Mouse (Mus musculus) forebrain, embryonic 15.5 days (tissue): ENCODE measurements around the gene Il2rb. TPM values are rescaled to one million over a fixed set of nuclear protein-coding genes. Genes with fewer than 3 reads are reported as not detected.

Source experiments
- ATAC-seq: fragments of 200-750 bp; cut with Nextera tagmentation; replicated peaks from 2 replicates; pipeline ENCODE4 v1.8.0; 2017; ENCODE audit warnings: mild to moderate bottlenecking, moderate TSS enrichment, moderate library complexity
- H3K27ac ChIP-seq: fragments of 300-500 bp; sonication (generic); replicated peaks from 2 replicates; pipeline ENCODE4 v1.5.1; 2015; ENCODE audit warnings: mild to moderate bottlenecking, inconsistent platforms
- H3K27me3 ChIP-seq: fragments of 300-500 bp; sonication (generic); 2 replicates; pipeline ENCODE4 v1.6.1; 2015; ENCODE audit warnings: inconsistent platforms
- H3K36me3 ChIP-seq: fragments of 300-500 bp; sonication (generic); 2 replicates; pipeline ENCODE4 v1.6.1; 2015; ENCODE audit warnings: mild to moderate bottlenecking, inconsistent platforms
- H3K4me1 ChIP-seq: fragments of 300-500 bp; sonication (generic); 2 replicates; pipeline ENCODE4 v1.6.1; 2015; ENCODE audit warnings: inconsistent platforms
- H3K4me2 ChIP-seq: fragments of 300-500 bp; sonication (generic); replicated peaks from 2 replicates; pipeline ENCODE4 v1.6.1; 2015; ENCODE audit warnings: mild to moderate bottlenecking, inconsistent platforms
- H3K4me3 ChIP-seq: fragments of 300-500 bp; sonication (generic); 2 replicates; pipeline ENCODE4 v1.5.1; 2015; ENCODE audit warnings: mild to moderate bottlenecking, inconsistent platforms
- H3K9ac ChIP-seq: fragments of 300-500 bp; sonication (generic); replicated peaks from 2 replicates; pipeline ENCODE4 v1.6.1; 2015; ENCODE audit warnings: mild to moderate bottlenecking, inconsistent platforms
- H3K9me3 ChIP-seq: fragments of 300-500 bp; sonication (generic); 2 replicates; pipeline ENCODE4 v1.6.1; 2016; ENCODE audit warnings: inconsistent platforms
- whole genome bisulfite sequencing: fragments of 180-500 bp; shearing (Covaris S2); methylation state at CpG from one replicate; pipeline ENCODE4 v1.1.7; 2015; ENCODE audit warnings: mixed read lengths; 5-methylcytosine and 5-hydroxymethylcytosine counted together
- polyA plus RNA-seq: library from polyadenylated mRNA; unstranded; fragments of >200 nt; fragmentation: Nextera tagmentation; extraction: Ambion mirVana; gene quantifications from 2 replicates; pipeline ENCODE4 v1.2.1, GENCODE M21; 2015

The Il2rb gene
- polyA plus RNA-seq, 1 experiment from 2014 or later: not detected

- no peaks in the 10 kb centered on the region for H3K9me3 ChIP-seq
- H3K4me2 ChIP-seq: peak overlapping the region; percentile 58
- H3K27ac ChIP-seq: peak overlapping the region; percentile 63
- peaks cover 15% of the 10 kb centered on the region for H3K36me3 ChIP-seq
- H3K4me3 ChIP-seq: peak overlapping the region; percentile 27
- H3K9ac ChIP-seq: peak overlapping the region; percentile 41
- ATAC-seq: peak; percentile 57
- 11% methylated on average over 32 of the region's 32 CpGs for WGBS
- peaks cover 24% of the 10 kb centered on the region for H3K4me1 ChIP-seq
- H3K27me3 ChIP-seq: no peaks in the 10 kb centered on the region
Measured at GRCm38 (mm10) chr15:78436380-78437192, 58.5 kb downstream of the Il2rb start.

DNA sequence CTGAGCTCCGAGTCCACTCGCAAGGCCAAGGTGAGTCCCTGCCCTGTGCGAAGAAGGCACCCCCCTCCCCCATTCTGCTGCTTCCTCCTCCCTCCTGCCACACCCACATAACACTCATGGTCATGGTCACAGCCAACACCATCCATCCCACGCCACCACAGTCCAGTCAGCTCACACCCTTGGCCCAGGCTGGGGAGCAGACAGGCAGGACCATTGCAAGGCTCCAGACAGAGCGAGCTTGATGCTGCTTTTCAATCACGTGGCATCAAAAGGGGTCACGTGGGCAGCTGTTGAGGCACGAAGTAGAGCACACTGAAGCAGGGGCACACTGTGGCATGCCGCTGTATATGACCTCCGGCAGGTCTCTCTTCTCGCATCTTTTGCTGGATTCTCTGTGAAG is 59.4 kb downstream of the Il2rb start:
- Histone ChIP-seq H3K9me3 (no peaks in the 10 kb centered on the region), H3K36me3 (peaks cover 15% of the 10 kb centered on the region), H3K27me3 (no peaks in the 10 kb centered on the region), H3K27ac (no peak overlapping the region), H3K4me2 (no peak overlapping the region), H3K4me1 (peaks cover 23% of the 10 kb centered on the region), H3K9ac (no peak overlapping the region), H3K4me3 (no peak overlapping the region)
- no peak for ATAC-seq
- WGBS: 81% methylated on average over 11 of the region's 11 CpGs

GRCm38 (mm10) chr15:78434896-78435520 is 60.1 kb downstream of the Il2rb start:
- Histone ChIP-seq H3K9ac (no peak overlapping the region), H3K4me2 (no peak overlapping the region), H3K36me3 (peaks cover 15% of the 10 kb centered on the region), H3K27ac (no peak overlapping the region), H3K4me3 (no peak overlapping the region), H3K9me3 (no peaks in the 10 kb centered on the region), H3K27me3 (no peaks in the 10 kb centered on the region), H3K4me1 (peaks cover 24% of the 10 kb centered on the region)
- 28% methylated on average over 6 of the region's 6 CpGs for WGBS
- ATAC-seq: no peak

DNA sequence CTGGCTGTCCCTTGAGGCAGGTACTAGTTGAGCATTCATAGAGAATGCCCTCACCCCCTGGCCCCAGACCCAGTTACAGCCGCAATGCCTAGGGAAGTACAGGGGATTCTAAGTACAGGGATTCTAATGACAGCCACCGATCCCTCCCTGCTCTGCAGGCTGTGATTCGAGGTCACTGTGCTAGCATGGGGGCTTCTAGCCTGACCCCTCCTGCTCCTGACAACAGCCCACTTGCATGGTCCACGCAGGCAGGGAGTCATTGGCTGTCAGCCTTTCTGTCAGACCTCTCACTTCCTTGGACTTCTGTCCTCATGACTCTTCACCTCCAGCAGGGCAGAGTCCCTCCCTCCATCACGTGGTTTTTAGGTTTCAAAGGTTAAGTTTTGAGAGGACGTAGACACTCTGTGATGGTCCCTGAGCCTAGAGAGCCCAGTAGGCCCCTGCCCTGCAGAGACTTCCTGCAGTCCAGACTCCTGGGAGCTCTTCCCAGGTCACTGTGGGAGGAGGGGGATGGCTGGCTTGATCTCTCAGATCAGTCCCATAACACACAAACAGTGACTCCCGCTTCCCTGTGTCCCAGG is 63.4 kb downstream of the Il2rb start:
- no peak for ATAC-seq
- H3K27ac ChIP-seq: 0 out of 2 replicates have a peak overlapping the region, but pooled peaks have one; percentile 3
- 83% methylated on average over 7 of the region's 7 CpGs for WGBS
- no peak overlapping the region for H3K4me2 ChIP-seq
- H3K9ac ChIP-seq: no peak overlapping the region
- no peaks in the 10 kb centered on the region for H3K9me3 ChIP-seq
- no peaks in the 10 kb centered on the region for H3K27me3 ChIP-seq
- no peak overlapping the region for H3K4me3 ChIP-seq
- H3K36me3 ChIP-seq: peaks cover 15% of the 10 kb centered on the region
- H3K4me1 ChIP-seq: peaks cover 22% of the 10 kb centered on the region

- peaks cover 13% of the 10 kb centered on the region for H3K36me3 ChIP-seq
- H3K4me2 ChIP-seq: no peak overlapping the region
- no peak overlapping the region for H3K9ac ChIP-seq
- H3K4me3 ChIP-seq: no peak overlapping the region
- 91% methylated on average over 10 of the region's 10 CpGs for WGBS
- no peaks in the 10 kb centered on the region for H3K27me3 ChIP-seq
- H3K27ac ChIP-seq: no peak overlapping the region
- H3K9me3 ChIP-seq: no peaks in the 10 kb centered on the region
- ATAC-seq: no peak
- H3K4me1 ChIP-seq: peaks cover 14% of the 10 kb centered on the region
Measured at GRCm38 (mm10) chr15:78430874-78431273, 64.2 kb downstream of the Il2rb start.

DNA sequence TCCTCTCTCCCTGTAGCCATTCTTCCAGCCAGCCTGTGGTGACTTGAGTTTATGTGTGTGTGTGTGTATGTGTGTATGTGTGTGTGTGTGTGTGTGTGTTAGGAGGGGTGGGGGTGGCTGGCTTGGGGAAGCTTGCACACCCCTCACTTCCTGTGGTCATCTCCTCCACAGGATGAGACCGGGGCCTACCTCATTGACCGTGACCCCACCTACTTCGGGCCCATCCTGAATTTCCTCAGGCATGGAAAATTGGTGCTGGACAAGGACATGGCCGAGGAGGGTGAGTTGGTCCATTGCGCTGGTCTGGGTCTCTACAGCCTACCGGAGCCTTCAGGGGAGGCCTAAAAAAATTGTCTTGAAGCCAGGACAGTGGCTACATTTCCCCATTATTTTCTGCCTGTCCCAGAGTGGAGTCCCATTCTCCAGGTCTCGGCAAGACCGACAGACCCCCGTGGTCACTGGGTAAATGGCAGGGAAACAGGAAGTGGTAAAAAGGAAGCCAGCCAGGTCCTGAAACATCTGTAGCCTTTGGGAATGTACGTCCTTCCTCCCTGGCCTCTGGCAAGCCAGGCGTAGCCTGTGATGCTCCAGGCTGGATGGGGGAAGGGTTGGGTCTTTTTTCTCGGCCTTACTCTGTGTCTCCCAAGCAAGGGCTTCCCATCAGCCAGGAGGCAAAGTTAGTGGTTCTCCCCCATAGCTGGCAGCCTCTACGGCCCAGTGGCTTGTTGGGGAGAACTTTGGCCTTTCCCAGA is 65.0 kb downstream of the Il2rb start:
- 87% methylated on average over 13 of the region's 13 CpGs for WGBS
- H3K27me3 ChIP-seq: no peaks in the 10 kb centered on the region
- no peak for ATAC-seq
- peak overlapping the region; percentile 84 for H3K4me2 ChIP-seq
- peak overlapping the region; percentile 82 for H3K9ac ChIP-seq
- H3K27ac ChIP-seq: no peak overlapping the region
- no peaks in the 10 kb centered on the region for H3K9me3 ChIP-seq
- peak overlapping the region; percentile 66; the same call in 1 of the 2 replicates for H3K4me3 ChIP-seq
- peaks cover 14% of the 10 kb centered on the region for H3K4me1 ChIP-seq
- peaks cover 10% of the 10 kb centered on the region for H3K36me3 ChIP-seq

Other genes with a start within 250 kb of the Il2rb start
- gene Csf2rb2, start 189.6 kb downstream of the Il2rb start, polyA plus RNA-seq: 0.08 and 0.15 TPM in 2 replicates
- 0.32 and 0.75 TPM in 2 replicates for gene Csf2rb, start 169.5 kb downstream of the Il2rb start, polyA plus RNA-seq
- gene Tex33, start 99.4 kb downstream of the Il2rb start, polyA plus RNA-seq: not detected in 2 replicates
- gene Tst, start 89.4 kb downstream of the Il2rb start, polyA plus RNA-seq: 23.7 and 24.6 TPM in 2 replicates
- 4.1 and 5.3 TPM in 2 replicates for gene Mpst, start 88.9 kb downstream of the Il2rb start, polyA plus RNA-seq
- 123 and 132 TPM in 2 replicates for gene Kctd17, start 66.7 kb downstream of the Il2rb start, polyA plus RNA-seq
- gene Tmprss6, start 26.6 kb downstream of the Il2rb start, polyA plus RNA-seq: 0.11 and 0.34 TPM in 2 replicates
- 4.2 and 4.9 TPM in 2 replicates for gene C1qtnf6, start 36.1 kb upstream of the Il2rb start, polyA plus RNA-seq
- 1.0 and 1.4 TPM in 2 replicates for gene Sstr3, start 49.4 kb upstream of the Il2rb start, polyA plus RNA-seq
- gene Rac2, start 77.5 kb upstream of the Il2rb start, polyA plus RNA-seq: 3.1 and 7.5 TPM in 2 replicates
- 4.1 and 5.3 TPM in 2 replicates for gene Cyth4, start 101.8 kb upstream of the Il2rb start, polyA plus RNA-seq
- 6.2 and 6.8 TPM in 2 replicates for gene Elfn2, start 223.5 kb upstream of the Il2rb start, polyA plus RNA-seq